Mouse (Mus musculus): ENCODE results near the gene Clcnkb.

The Clcnkb gene

DNA sequence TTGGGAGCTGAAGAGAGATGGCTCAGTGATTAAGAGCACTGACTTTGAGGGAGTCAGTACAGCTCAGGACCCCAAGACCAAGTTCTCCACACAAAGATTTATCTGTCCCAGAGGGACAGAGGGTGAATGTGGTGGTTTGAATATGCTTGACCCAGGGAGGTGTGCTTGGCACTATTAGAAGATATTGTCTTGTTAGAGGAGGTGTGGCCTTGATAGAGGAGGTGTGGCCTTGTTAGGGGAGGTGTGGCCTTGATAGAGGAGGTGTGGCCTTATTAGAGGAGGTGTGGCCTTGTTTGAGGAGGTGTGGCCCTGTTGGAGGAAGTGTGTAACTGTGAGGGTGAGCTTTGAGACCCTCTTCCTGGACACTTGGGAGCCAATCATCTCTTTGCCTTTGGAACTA lies 58.0 kb downstream of the Clcnkb start:
- DNase-seq (ENCODE audit: low spot score in 2 of 2), result no peak

Data from urinary bladder, postnatal 36 days (tissue).